Mouse (Mus musculus) cerebellum, adult 2 months (tissue): ENCODE results near the gene Ggta1.

Experiments used
- CTCF ChIP-seq: fragments of 200-500 bp; IDR thresholded peaks from 2 replicates; pipeline ENCODE4 v1.5.1; 2011; ENCODE audit warnings: low read depth, mild to moderate bottlenecking, control low read depth, low read length, moderate library complexity, borderline replicate concordance; ENCODE audit not compliant: insufficient read depth
- POLR2A ChIP-seq: fragments of 200-500 bp; IDR thresholded peaks from 2 replicates; pipeline ENCODE4 v1.6.1; 2011; ENCODE audit warnings: low read length, control low read depth, borderline replicate concordance; ENCODE audit not compliant: insufficient read depth

DNA sequence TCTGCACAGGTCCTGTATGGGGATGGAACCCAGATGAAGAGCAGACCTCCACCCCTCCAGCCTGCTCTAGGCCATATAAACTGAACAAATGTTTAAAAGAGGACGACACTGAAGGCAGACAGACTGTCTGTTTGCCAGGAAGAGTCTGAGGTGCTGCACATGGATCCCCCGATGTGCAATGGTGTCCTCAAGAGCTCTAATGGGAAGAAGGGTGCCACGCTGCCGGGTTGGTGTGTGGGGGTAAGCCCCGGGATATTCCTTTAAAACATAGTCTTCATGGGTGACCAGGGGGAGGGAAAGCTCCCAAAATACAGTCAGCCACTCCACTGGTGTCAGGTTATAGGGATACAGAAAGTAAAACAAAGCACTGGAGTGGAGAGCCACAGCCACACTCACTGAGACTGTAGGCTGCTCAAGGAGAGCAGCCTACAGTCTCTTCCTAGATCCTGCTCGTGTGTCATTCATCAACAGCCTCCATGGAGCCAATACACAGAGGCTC, 18.2 kb downstream of the Ggta1 start:
- TF ChIP-seq POLR2A = no peak
- TF ChIP-seq CTCF = no peak
